Mouse (Mus musculus) lung, embryonic 15.5 days (tissue): ENCODE results near the gene Trappc1. TPM values are rescaled to one million over a fixed set of nuclear protein-coding genes. Genes with fewer than 3 reads are reported as not detected.

Experiments used
- ATAC-seq: fragments of 200-750 bp; cut with Nextera tagmentation; 2 replicates; pipeline ENCODE4 v1.8.0; 2017; ENCODE audit warnings: moderate number of reproducible peaks, borderline replicate concordance; ENCODE audit not compliant: low FRiP score, low TSS enrichment; ENCODE audit errors: extremely low read depth
- H3K27ac ChIP-seq: fragments of 300-500 bp; sonication (generic); 2 replicates; pipeline ENCODE4 v1.5.1; 2015; ENCODE audit warnings: moderate library complexity, mild to moderate bottlenecking, inconsistent platforms
- H3K27me3 ChIP-seq: fragments of 300-500 bp; sonication (generic); 2 replicates; pipeline ENCODE4 v1.6.1; 2015; ENCODE audit warnings: inconsistent platforms
- H3K36me3 ChIP-seq: fragments of 300-500 bp; sonication (generic); 2 replicates; pipeline ENCODE4 v1.6.1; 2015; ENCODE audit warnings: inconsistent platforms
- H3K4me1 ChIP-seq: fragments of 300-500 bp; sonication (generic); 2 replicates; pipeline ENCODE4 v1.6.1; 2015; ENCODE audit warnings: inconsistent platforms
- H3K4me2 ChIP-seq: fragments of 300-500 bp; sonication (generic); 2 replicates; pipeline ENCODE4 v1.6.1; 2015; ENCODE audit warnings: inconsistent platforms, mild to moderate bottlenecking, moderate library complexity
- H3K4me3 ChIP-seq: fragments of 300-500 bp; sonication (generic); 2 replicates; pipeline ENCODE4 v1.5.1; 2015; ENCODE audit warnings: mild to moderate bottlenecking, inconsistent platforms
- H3K9ac ChIP-seq: fragments of 300-500 bp; sonication (generic); 2 replicates; pipeline ENCODE4 v1.6.1; 2015; ENCODE audit warnings: inconsistent platforms
- H3K9me3 ChIP-seq: fragments of 300-500 bp; sonication (generic); 2 replicates; pipeline ENCODE4 v1.6.1; 2016; ENCODE audit warnings: inconsistent platforms
- WGBS: fragments of 180-500 bp; shearing (Covaris S2); methylation state at CpG from one replicate; pipeline ENCODE4 v1.1.7; 2015; 5-methylcytosine and 5-hydroxymethylcytosine counted together
- polyA plus RNA-seq: library from polyadenylated mRNA; unstranded; fragments of >200 nt; fragmentation: Nextera tagmentation; extraction: Ambion mirVana; gene quantifications from 2 replicates; pipeline ENCODE4 v1.2.1, GENCODE M21; 2015

The Trappc1 gene
- 150 and 157 TPM in 2 replicates for polyA plus RNA-seq

- peak; percentile 92 for ATAC-seq
- Histone ChIP-seq H3K9ac (peak within 1 kb of the TSS; percentile 86), H3K4me1 (peaks cover 43% of the 10 kb centered on the region), H3K4me3 (peak within 1 kb of the TSS; percentile 62), H3K27ac (peak within 1 kb of the TSS; percentile 83), H3K9me3 (no peaks in the 10 kb centered on the region), H3K4me2 (peak within 1 kb of the TSS; percentile 87), H3K36me3 (peaks cover 13% of the 10 kb centered on the region), H3K27me3 (peaks cover 22% of the 10 kb centered on the region)
- WGBS: under 1% methylated on average over 30 of the region's 30 CpGs
These were observed at the start of gene Trappc1, which contains the start of gene Cntrob for GRCm38 (mm10) chr11:69323667-69324111. Gene Trappc1, plus strand, starts transcription at chr11:69323980. Gene Cntrob, minus strand, starts transcription at chr11:69323775.

- Histone ChIP-seq H3K4me1 (no peaks in the 10 kb centered on the region), H3K36me3 (no peaks in the 10 kb centered on the region), H3K9ac (no peak overlapping the region), H3K27ac (no peak overlapping the region), H3K4me3 (no peak overlapping the region), H3K9me3 (no peaks in the 10 kb centered on the region), H3K4me2 (no peak overlapping the region), H3K27me3 (peaks cover 1% of the 10 kb centered on the region; the same call in 1 of the 2 replicates)
- ATAC-seq: no peak
- 52% methylated on average over 6 of the region's 6 CpGs for WGBS
These were observed 48.1 kb upstream of the Trappc1 start for GRCm38 (mm10) chr11:69275650-69276049.

GRCm38 (mm10) chr11:69276081-69276480 lies 47.7 kb upstream of the Trappc1 start:
- Histone ChIP-seq H3K4me3 (no peak overlapping the region), H3K36me3 (no peaks in the 10 kb centered on the region), H3K9ac (no peak overlapping the region), H3K4me1 (no peaks in the 10 kb centered on the region), H3K9me3 (no peaks in the 10 kb centered on the region), H3K27me3 (no peaks in the 10 kb centered on the region; the same call in 1 of the 2 replicates), H3K4me2 (no peak overlapping the region), H3K27ac (no peak overlapping the region)
- 47% methylated on average over 2 of the region's 2 CpGs for WGBS
- ATAC-seq: no peak

GRCm38 (mm10) chr11:69277267-69277666 lies 46.5 kb upstream of the Trappc1 start:
- Histone ChIP-seq H3K9me3 (no peaks in the 10 kb centered on the region), H3K4me3 (no peak overlapping the region), H3K4me1 (no peaks in the 10 kb centered on the region), H3K4me2 (no peak overlapping the region), H3K36me3 (no peaks in the 10 kb centered on the region), H3K27ac (no peak overlapping the region), H3K27me3 (no peaks in the 10 kb centered on the region), H3K9ac (no peak overlapping the region)
- ATAC-seq: no peak
- WGBS: 64% methylated on average over 5 of the region's 5 CpGs

GRCm38 (mm10) chr11:69291111-69291510 lies 32.7 kb upstream of the Trappc1 start:
- H3K4me1 ChIP-seq: no peaks in the 10 kb centered on the region
- no peak overlapping the region for H3K4me2 ChIP-seq
- H3K4me3 ChIP-seq: no peak overlapping the region
- H3K36me3 ChIP-seq: no peaks in the 10 kb centered on the region
- whole genome bisulfite sequencing: 84% methylated on average over 5 of the region's 5 CpGs
- ATAC-seq: no peak
- no peaks in the 10 kb centered on the region for H3K9me3 ChIP-seq
- H3K27me3 ChIP-seq: no peaks in the 10 kb centered on the region
- no peak overlapping the region for H3K27ac ChIP-seq
- H3K9ac ChIP-seq: no peak overlapping the region

- ATAC-seq: no peak
- no peaks in the 10 kb centered on the region for H3K9me3 ChIP-seq
- WGBS: 83% methylated on average over 3 of the region's 3 CpGs
- no peaks in the 10 kb centered on the region for H3K4me1 ChIP-seq
- H3K9ac ChIP-seq: no peak overlapping the region
- H3K36me3 ChIP-seq: 0 out of 2 replicates have a peak, but pooled peaks cover 4% of the 10 kb centered on the region
- no peak overlapping the region for H3K4me3 ChIP-seq
- H3K27ac ChIP-seq: no peak overlapping the region
- H3K27me3 ChIP-seq: no peaks in the 10 kb centered on the region
- H3K4me2 ChIP-seq: no peak overlapping the region
These were observed 28.5 kb upstream of the Trappc1 start for GRCm38 (mm10) chr11:69295286-69295685.

GRCm38 (mm10) chr11:69297799-69298198 lies 26.0 kb upstream of the Trappc1 start:
- ATAC-seq: no peak
- 80% methylated on average over 2 of the region's 2 CpGs for WGBS
- Histone ChIP-seq H3K9ac (no peak overlapping the region), H3K27me3 (no peaks in the 10 kb centered on the region), H3K9me3 (no peaks in the 10 kb centered on the region), H3K36me3 (peaks cover 21% of the 10 kb centered on the region), H3K4me3 (no peak overlapping the region), H3K4me1 (no peaks in the 10 kb centered on the region), H3K27ac (no peak overlapping the region), H3K4me2 (no peak overlapping the region)

- no peaks in the 10 kb centered on the region for H3K9me3 ChIP-seq
- 79% methylated on average over 7 of the region's 7 CpGs for WGBS
- ATAC-seq: no peak
- H3K4me3 ChIP-seq: no peak overlapping the region
- peaks cover 25% of the 10 kb centered on the region for H3K36me3 ChIP-seq
- H3K27ac ChIP-seq: no peak overlapping the region
- no peak overlapping the region for H3K9ac ChIP-seq
- H3K4me1 ChIP-seq: no peaks in the 10 kb centered on the region
- H3K27me3 ChIP-seq: no peaks in the 10 kb centered on the region
- H3K4me2 ChIP-seq: no peak overlapping the region
These were observed 25.5 kb upstream of the Trappc1 start for GRCm38 (mm10) chr11:69298231-69298630.

GRCm38 (mm10) chr11:69302817-69303216 lies 21.0 kb upstream of the Trappc1 start:
- no peak overlapping the region for H3K27ac ChIP-seq
- no peaks in the 10 kb centered on the region for H3K27me3 ChIP-seq
- H3K9ac ChIP-seq: no peak overlapping the region
- WGBS: 77% methylated on average over 7 of the region's 7 CpGs
- no peak for ATAC-seq
- H3K4me1 ChIP-seq: no peaks in the 10 kb centered on the region
- H3K36me3 ChIP-seq: peaks cover 48% of the 10 kb centered on the region
- H3K4me2 ChIP-seq: no peak overlapping the region
- no peaks in the 10 kb centered on the region for H3K9me3 ChIP-seq
- H3K4me3 ChIP-seq: no peak overlapping the region

GRCm38 (mm10) chr11:69305291-69305690 lies 18.5 kb upstream of the Trappc1 start:
- no peak overlapping the region for H3K4me3 ChIP-seq
- no peak for ATAC-seq
- WGBS: 91% methylated on average over 9 of the region's 9 CpGs

GRCm38 (mm10) chr11:69306039-69306438 lies 17.7 kb upstream of the Trappc1 start:
- 95% methylated on average over 2 of the region's 2 CpGs for WGBS
- ATAC-seq: no peak
- Histone ChIP-seq H3K4me2 (no peak overlapping the region), H3K9ac (no peak overlapping the region), H3K4me3 (no peak overlapping the region), H3K4me1 (no peaks in the 10 kb centered on the region), H3K9me3 (no peaks in the 10 kb centered on the region), H3K36me3 (peaks cover 68% of the 10 kb centered on the region), H3K27me3 (no peaks in the 10 kb centered on the region), H3K27ac (no peak overlapping the region)

More at GRCm38 (mm10) chr11:69305291-69305690, 18.5 kb upstream of the Trappc1 start:
- Histone ChIP-seq H3K9ac (no peak overlapping the region), H3K27ac (no peak overlapping the region), H3K4me2 (no peak overlapping the region), H3K9me3 (no peaks in the 10 kb centered on the region), H3K4me1 (no peaks in the 10 kb centered on the region), H3K36me3 (peaks cover 65% of the 10 kb centered on the region), H3K27me3 (no peaks in the 10 kb centered on the region)

- peaks cover 45% of the 10 kb centered on the region for H3K36me3 ChIP-seq
- no peaks in the 10 kb centered on the region for H3K4me1 ChIP-seq
- no peak overlapping the region for H3K27ac ChIP-seq
- no peaks in the 10 kb centered on the region for H3K27me3 ChIP-seq
- H3K9ac ChIP-seq: no peak overlapping the region
- WGBS: 72% methylated on average over 7 of the region's 7 CpGs
- no peak for ATAC-seq
- H3K4me2 ChIP-seq: no peak overlapping the region
- H3K4me3 ChIP-seq: no peak overlapping the region
- H3K9me3 ChIP-seq: no peaks in the 10 kb centered on the region
These were observed 12.5 kb upstream of the Trappc1 start for GRCm38 (mm10) chr11:69311266-69311665.

- no peak overlapping the region for H3K4me3 ChIP-seq
- H3K27ac ChIP-seq: no peak overlapping the region
- peaks cover 37% of the 10 kb centered on the region for H3K36me3 ChIP-seq
- H3K4me2 ChIP-seq: no peak overlapping the region
- H3K9me3 ChIP-seq: no peaks in the 10 kb centered on the region
- no peak for ATAC-seq
- no peaks in the 10 kb centered on the region for H3K4me1 ChIP-seq
- WGBS: 96% methylated on average over 6 of the region's 6 CpGs
- H3K9ac ChIP-seq: no peak overlapping the region
- no peaks in the 10 kb centered on the region for H3K27me3 ChIP-seq
These were observed 7.4 kb upstream of the Trappc1 start for GRCm38 (mm10) chr11:69316361-69316760.
